8 mouse cellular contexts compared by ENCODE assay signal in genomic region chr17:64600372-64601090, GRCm38 (mm10). TPM values are rescaled to one million over a fixed set of nuclear protein-coding genes. Genes with fewer than 3 reads are reported as not detected.
DNase-seq lines count a peak whose midpoint lies in the region; ATAC-seq and TF ChIP-seq lines count a peak whose summit lies in the region.

Man2a1 (plus strand) TSS chr17:64600736.

- peak within 1 kb of the TSS; percentile 81 for H3K9ac ChIP-seq in hindbrain, embryonic 11.5 days (ENCODE audit: low read depth, low read length)
- H3K9ac ChIP-seq in lung, postnatal 0 days (replicated peaks; ENCODE audit: low read depth), result peak within 1 kb of the TSS; percentile 89

- H3K27me3 ChIP-seq in Patski, result no peaks in the 10 kb centered on the region
- H3K27me3 ChIP-seq in hindbrain, embryonic 11.5 days (ENCODE audit: control insufficient read depth, insufficient read depth, low read length), result no peaks in the 10 kb centered on the region
- H3K27me3 ChIP-seq in lung, postnatal 0 days (replicated peaks; ENCODE audit: insufficient read depth, low read length), result no peaks in the 10 kb centered on the region

- peak within 1 kb of the TSS; percentile 64 for H3K4me3 ChIP-seq in hindbrain, embryonic 11.5 days (ENCODE audit: low read depth, low read length)
- H3K4me3 ChIP-seq in lung, postnatal 0 days (ENCODE audit: low read depth, low read length), result peak within 1 kb of the TSS; percentile 93

- POLR2A ChIA-PET in Patski (lab: Charles Lee), result interaction anchor here (1.3 kb wide), 1 partner anchor 15 kb away, joined by 4 read pairs; no protein-coding TSS in a partner anchor

- TF ChIP-seq CTCF in Patski (IDR thresholded peaks at IDR 0.05), result no peak
- TF ChIP-seq CTCF in lung, postnatal 0 days (IDR thresholded peaks at IDR 0.05), result no peak; the same call in 1 of the 2 replicates

- H3K4me1 ChIP-seq in hindbrain, embryonic 11.5 days (replicated peaks; ENCODE audit: control insufficient read depth, insufficient read depth, low read length), result no peaks in the 10 kb centered on the region
- H3K4me1 ChIP-seq in lung, postnatal 0 days (ENCODE audit: insufficient read depth, low read depth, low read length), result peaks cover 14% of the 10 kb centered on the region; the same call in 1 of the 2 replicates

- in situ Hi-C loops in Patski (cut with MboI; ENCODE audit: low pct_unique_long_range_greater_than_20kb), result loop anchor here (10.0 to 25.0 kb wide), 2 partner anchors 274 to 962 kb away; no protein-coding TSS in a partner anchor

- TF ChIP-seq EP300 in lung, postnatal 0 days (IDR thresholded peaks at IDR 0.05), result no peak

- DNase-seq in Patski (ENCODE audit: low read depth, low spot score), result peak; percentile 51
- DNase-seq in cerebellum, postnatal 10 days, result peak; percentile 93 to 95
- peak; percentile 78 to 85 for DNase-seq in frontal cortex, postnatal 10 days (ENCODE audit: low spot score in 2 of 2)
- DNase-seq in hindbrain, embryonic 11.5 days (ENCODE audit: low spot score), result peak; percentile 95
- DNase-seq in layer of hippocampus, postnatal 10 days (ENCODE audit: low spot score in 2 of 2), result peak; percentile 75 to 88
- DNase-seq in lung, postnatal 0 days (ENCODE audit: low spot score), result peak; percentile 95
- peak; percentile 75 for DNase-seq in ovary, postnatal 10 days (ENCODE audit: low spot score)
- DNase-seq in thymus, postnatal 10 days (ENCODE audit: low spot score in 2 of 2), result peak; percentile 79 to 84

- peak within 1 kb of the TSS; percentile 100 for H3K4me2 ChIP-seq in hindbrain, embryonic 11.5 days (replicated peaks; ENCODE audit: low read depth, low read length)
- peak within 1 kb of the TSS; percentile 91 for H3K4me2 ChIP-seq in lung, postnatal 0 days (replicated peaks; ENCODE audit: low read depth, low read length)

- ATAC-seq in Patski, result peak; percentile 96
- peak; percentile 98 for ATAC-seq in hindbrain, embryonic 11.5 days (ENCODE audit: low FRiP score)
- ATAC-seq in lung, postnatal 0 days, result peak; percentile 96

- CTCF ChIA-PET in Patski (lab: Charles Lee), result interaction anchor here (0.7 to 1.5 kb wide), 7 partner anchors 10 to 1029 kb away, joined by 3 to 4 read pairs (median 3); no protein-coding TSS in a partner anchor

- H3K27ac ChIP-seq in hindbrain, embryonic 11.5 days (ENCODE audit: low read depth, low read length), result peak within 1 kb of the TSS; percentile 79
- peak within 1 kb of the TSS; percentile 92 for H3K27ac ChIP-seq in lung, postnatal 0 days (ENCODE audit: low read length)

- WGBS in hindbrain, embryonic 11.5 days, result under 1% methylated on average over 41 of the region's 69 CpGs
- WGBS in lung, postnatal 0 days, result 0% methylated on average over 35 of the region's 69 CpGs

- H3K9me3 ChIP-seq in hindbrain, embryonic 11.5 days (ENCODE audit: control insufficient read depth, low read length), result no peaks in the 10 kb centered on the region
- H3K9me3 ChIP-seq in lung, postnatal 0 days (ENCODE audit: low read length), result no peaks in the 10 kb centered on the region

- H3K36me3 ChIP-seq in hindbrain, embryonic 11.5 days (ENCODE audit: control insufficient read depth, insufficient read depth, low read length), result no peaks in the 10 kb centered on the region
- H3K36me3 ChIP-seq in lung, postnatal 0 days (ENCODE audit: insufficient read depth, low read length), result no peaks in the 10 kb centered on the region

RNA-seq across cellular contexts. Expression of gene Man2a1, which starts in this region (rescaled TPM):
- polyA plus RNA-seq in Patski (2021), result 54.9 TPM
- polyA plus RNA-seq in hindbrain, embryonic 11.5 days (2014; fragmentation: Nextera tagmentation; extraction: Ambion mirVana), result 4.8 and 5.9 TPM in 2 replicates
- 10 to 100 TPM; 18.6 to 20.3 TPM for total RNA-seq in layer of hippocampus, postnatal 10 days (2021)
- 9.6 and 9.7 TPM in 2 replicates for polyA plus RNA-seq in lung, postnatal 0 days (2015; fragmentation: Nextera tagmentation; extraction: Ambion mirVana)

Comparison
In these comparisons a context has a peak if more than half of its experiments do, and no peak if none do; other contexts are left out.
1. Peak in every context shown above with its lines: DNase-seq, ATAC-seq, H3K4me3 ChIP-seq and H3K27ac ChIP-seq.